Mouse (Mus musculus) brain, adult 10 weeks (tissue): Measurements from ENCODE around the gene Enthd1. TPM values are rescaled to one million over a fixed set of nuclear protein-coding genes. Genes with fewer than 3 reads are reported as not detected.

Source experiments
- polyA plus RNA-seq: library from polyadenylated mRNA; stranded (reverse); fragments of 350-450 nt; fragmentation: Illumina TruSeq; extraction: RNeasy Lipid Tissue Mini Kit (QIAGEN cat#74804); gene quantifications from one replicate; pipeline ENCODE4 v1.2.3, GENCODE M21; 2015; ENCODE audit warnings: low read depth, low replicate concordance

Enthd1 gene
- not detected for polyA plus RNA-seq

GRCm38 (mm10) chr15:80565106-80565665 is at the start of gene Enthd1:
TSS of gene Enthd1 (minus strand) at chr15:80565156.

GRCm38 (mm10) chr15:80572291-80572690 is 7.3 kb upstream of the Enthd1 start, which contains the start of gene Grap2:
TSS of gene Grap2 (plus strand) at chr15:80572594.

Other genes starting within 250 kb of the Enthd1 start
- gene Grap2, start 7.4 kb upstream of the Enthd1 start, polyA plus RNA-seq = 0.67 TPM
- gene Fam83f, start 106.7 kb upstream of the Enthd1 start, polyA plus RNA-seq = 0.28 TPM
- gene Tnrc6b, start 146.2 kb upstream of the Enthd1 start, polyA plus RNA-seq = 20.9 TPM